In the genomic region with DNA sequence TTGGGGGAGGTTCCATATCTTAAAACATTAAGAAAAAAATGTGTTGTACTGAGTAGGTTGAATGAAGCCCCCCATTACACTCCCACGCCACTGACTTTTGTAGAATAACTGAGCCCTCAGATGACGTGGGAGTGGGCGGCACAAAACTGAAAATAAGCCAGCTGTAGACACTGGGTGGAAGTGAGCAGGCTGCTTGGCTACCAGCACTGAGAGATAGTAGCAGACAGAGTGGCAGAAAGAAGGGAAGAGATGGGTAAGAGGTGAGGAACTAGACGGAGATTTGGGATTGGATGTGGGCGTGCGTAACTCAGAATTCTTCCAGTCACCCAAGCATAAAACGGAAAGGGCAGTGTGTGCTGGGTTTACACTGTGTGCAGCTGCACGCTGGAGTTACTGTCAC, we compare ENCODE assay signal across 22 mouse cellular contexts. TPM values are rescaled to one million over a fixed set of nuclear protein-coding genes. Genes with fewer than 3 reads are reported as not detected.
A peak's percentile ranks its signal among the peaks of the same experiment; 100 is the strongest.
DNase-seq lines count a peak whose midpoint lies in the region; ATAC-seq and TF ChIP-seq lines count a peak whose summit lies in the region.
"Had no signal": no experiment of that assay in that cellular context is flagged by ENCODE, and none has a peak within 500 bp of the region (broad histone marks: within the 10 kb centered on the region; RNA-seq: fewer than 3 reads in every experiment).

No protein-coding gene starts in this region.

- TF ChIP-seq CTCF in forebrain, postnatal 0 days (IDR thresholded peaks at IDR 0.05; ENCODE audit: low read depth), result no peak
- TF ChIP-seq CTCF in kidney, postnatal 0 days (IDR thresholded peaks at IDR 0.05; ENCODE audit: low read depth), result no peak
- no peak for TF ChIP-seq CTCF in olfactory bulb, adult 2 months (IDR thresholded peaks at IDR 0.05; ENCODE audit: insufficient read depth, low read depth, low read length)

- H3K9ac ChIP-seq in forebrain, embryonic 12.5 days, result no peak overlapping the region
- no peak overlapping the region for H3K9ac ChIP-seq in forebrain, postnatal 0 days
- H3K9ac ChIP-seq in kidney, postnatal 0 days (ENCODE audit: low read depth, low read length), result no peak overlapping the region
- no peak overlapping the region for H3K9ac ChIP-seq in neural tube, embryonic 15.5 days (replicated peaks)
- H3K9ac ChIP-seq: heart, embryonic 13.5 days; lung, embryonic 14.5 days; midbrain, embryonic 12.5 days had no signal

- peaks cover 27% of the 10 kb centered on the region for H3K4me1 ChIP-seq in forebrain, embryonic 12.5 days
- peaks cover 15% of the 10 kb centered on the region; the same call in 1 of the 2 replicates for H3K4me1 ChIP-seq in forebrain, postnatal 0 days (ENCODE audit: insufficient read depth)
- no peaks in the 10 kb centered on the region for H3K4me1 ChIP-seq in kidney, postnatal 0 days (replicated peaks; ENCODE audit: insufficient read depth, low read length)
- H3K4me1 ChIP-seq in neural tube, embryonic 15.5 days, result peaks cover 19% of the 10 kb centered on the region
- H3K4me1 ChIP-seq in olfactory bulb, adult 2 months (ENCODE audit: control insufficient read depth, insufficient read depth, low read length), result peaks cover 3% of the 10 kb centered on the region; the same call in 1 of the 2 replicates

- H3K27ac ChIP-seq in forebrain, embryonic 12.5 days, result 0 out of 2 replicates have a peak overlapping the region, but pooled peaks have one; percentile 19
- H3K27ac ChIP-seq in forebrain, postnatal 0 days (ENCODE audit: low read depth, low read length), result no peak overlapping the region; the same call in 1 of the 2 replicates
- no peak overlapping the region for H3K27ac ChIP-seq in kidney, postnatal 0 days
- no peak overlapping the region for H3K27ac ChIP-seq in neural tube, embryonic 15.5 days (replicated peaks)
- peak overlapping the region; percentile 79 for H3K27ac ChIP-seq in olfactory bulb, adult 2 months (ENCODE audit: insufficient read depth, low read depth, low read length)
- H3K27ac ChIP-seq: heart, embryonic 13.5 days; macrophage; midbrain, embryonic 12.5 days had no signal

- H3K36me3 ChIP-seq in forebrain, embryonic 12.5 days (replicated peaks), result no peaks in the 10 kb centered on the region
- H3K36me3 ChIP-seq in forebrain, postnatal 0 days (ENCODE audit: insufficient read depth), result no peaks in the 10 kb centered on the region; the same call in 1 of the 2 replicates
- no peaks in the 10 kb centered on the region for H3K36me3 ChIP-seq in kidney, postnatal 0 days (ENCODE audit: insufficient read depth, low read length)
- H3K36me3 ChIP-seq in neural tube, embryonic 15.5 days, result no peaks in the 10 kb centered on the region
- H3K36me3 ChIP-seq: heart, embryonic 13.5 days; midbrain, embryonic 12.5 days had no signal

- WGBS in forebrain, embryonic 12.5 days, result 84% methylated on average over 8 of the region's 8 CpGs
- 78% methylated on average over 8 of the region's 8 CpGs for WGBS in forebrain, postnatal 0 days
- WGBS in kidney, postnatal 0 days, result 47% methylated on average over 8 of the region's 8 CpGs
- WGBS in neural tube, embryonic 15.5 days, result 71% methylated on average over 8 of the region's 8 CpGs
- 33% methylated on average over 8 of the region's 8 CpGs for WGBS in olfactory bulb, adult 2 months

- H3K27me3 ChIP-seq in forebrain, embryonic 12.5 days, result no peaks in the 10 kb centered on the region
- no peaks in the 10 kb centered on the region for H3K27me3 ChIP-seq in forebrain, postnatal 0 days (ENCODE audit: insufficient read depth, low read length)
- H3K27me3 ChIP-seq in kidney, postnatal 0 days (ENCODE audit: insufficient read depth, low read length), result no peaks in the 10 kb centered on the region
- H3K27me3 ChIP-seq in neural tube, embryonic 15.5 days (replicated peaks), result no peaks in the 10 kb centered on the region
- H3K27me3 ChIP-seq: heart, embryonic 13.5 days; midbrain, embryonic 12.5 days had no signal

- H3K9me3 ChIP-seq in forebrain, embryonic 12.5 days, result no peaks in the 10 kb centered on the region
- H3K9me3 ChIP-seq in forebrain, postnatal 0 days (ENCODE audit: low read length), result no peaks in the 10 kb centered on the region
- H3K9me3 ChIP-seq in kidney, postnatal 0 days (replicated peaks; ENCODE audit: low read length), result no peaks in the 10 kb centered on the region
- H3K9me3 ChIP-seq in neural tube, embryonic 15.5 days (replicated peaks), result no peaks in the 10 kb centered on the region
- H3K9me3 ChIP-seq: heart, embryonic 13.5 days; midbrain, embryonic 12.5 days had no signal

- TF ChIP-seq POLR2A in olfactory bulb, adult 2 months (IDR thresholded peaks at IDR 0.05; ENCODE audit: insufficient read depth, low read depth, low read length), result no peak

- no peak overlapping the region for H3K4me2 ChIP-seq in forebrain, embryonic 12.5 days
- H3K4me2 ChIP-seq in forebrain, postnatal 0 days (ENCODE audit: low read depth), result no peak overlapping the region
- peak overlapping the region; percentile 9 for H3K4me2 ChIP-seq in kidney, postnatal 0 days (ENCODE audit: low read length)
- peak overlapping the region; percentile 17; the same call in 1 of the 2 replicates for H3K4me2 ChIP-seq in neural tube, embryonic 15.5 days
- H3K4me2 ChIP-seq: heart, embryonic 13.5 days; liver, embryonic 11.5 days; lung, embryonic 14.5 days; midbrain, embryonic 12.5 days had no signal

- no peak overlapping the region for H3K4me3 ChIP-seq in forebrain, embryonic 12.5 days (replicated peaks)
- H3K4me3 ChIP-seq in forebrain, postnatal 0 days (ENCODE audit: low read depth, low read length), result no peak overlapping the region
- no peak overlapping the region for H3K4me3 ChIP-seq in kidney, postnatal 0 days (replicated peaks; ENCODE audit: low read depth, low read length)
- H3K4me3 ChIP-seq in neural tube, embryonic 15.5 days (replicated peaks), result no peak overlapping the region
- peak overlapping the region; percentile 32 for H3K4me3 ChIP-seq in olfactory bulb, adult 2 months (ENCODE audit: insufficient read depth, low read depth, low read length)
- H3K4me3 ChIP-seq: heart, embryonic 13.5 days; midbrain, embryonic 12.5 days had no signal

- no peak for ATAC-seq in forebrain, embryonic 12.5 days (ENCODE audit: low FRiP score)
- ATAC-seq in forebrain, postnatal 0 days, result no peak
- 0 out of 2 replicates have a peak, but pooled peaks have one; percentile 25 for ATAC-seq in kidney, postnatal 0 days (replicated peaks; ENCODE audit: low FRiP score, low read depth)
- no peak for ATAC-seq in neural tube, embryonic 15.5 days (ENCODE audit: low FRiP score)

- no peak for DNase-seq in forebrain, postnatal 0 days
- DNase-seq in kidney, postnatal 0 days (ENCODE audit: low spot score), result no peak
- DNase-seq in kidney, adult 11 months, result no peak
- DNase-seq in neural tube, embryonic 10.5 days (ENCODE audit: extremely low spot score, low spot score), result no peak
- DNase-seq in urinary bladder, postnatal 25 days (ENCODE audit: low spot score), result no peak
- DNase-seq: kidney, adult 8-10 months; lung, embryonic 14.5 days; thymus, adult 2 months had no signal

RNA-seq across cellular contexts. Expression of a gene that starts 6.2 kb away (rescaled TPM):
- not detected in 2 replicates for polyA plus RNA-seq in forebrain, embryonic 12.5 days (2016; fragmentation: Nextera tagmentation; extraction: Ambion mirVana)
- not detected in 2 replicates for total RNA-seq in forebrain, postnatal 0 days (2014; rRNA removed)
- polyA plus RNA-seq in forebrain, postnatal 0 days (2015; fragmentation: Nextera tagmentation; extraction: Ambion mirVana), result not detected in 2 replicates
- polyA plus RNA-seq in kidney, postnatal 0 days (2015; fragmentation: Nextera tagmentation; extraction: Ambion mirVana), result not detected in 2 replicates
- not detected in 2 replicates for polyA plus RNA-seq in neural tube, embryonic 15.5 days (2015; fragmentation: Nextera tagmentation; extraction: Ambion mirVana)
- polyA plus RNA-seq in olfactory bulb, adult 2 months (2012; ENCODE audit: insufficient read depth, insufficient read length, low replicate concordance, missing spikeins), result not detected in 2 replicates
- total RNA-seq: granulocyte monocyte progenitor cell, adult 5-6 weeks; hematopoietic stem cell, adult 5-6 weeks; layer of hippocampus, postnatal 14 days had no signal
- polyA plus RNA-seq: brain, embryonic 14.5 days; C2C12; frontal cortex, adult 2 months; heart, embryonic 13.5 days; liver, embryonic 11.5 days; lung, embryonic 14.5 days; macrophage; midbrain, embryonic 12.5 days; small intestine, adult 2 months; thymus, adult 2 months had no signal

Comparison
In these comparisons a context has a peak if more than half of its experiments do, and no peak if none do; other contexts are left out.
1. H3K27ac ChIP-seq: peak in forebrain, embryonic 12.5 days (single experiment) and olfactory bulb, adult 2 months (single experiment); none in forebrain, postnatal 0 days (single experiment), kidney, postnatal 0 days (single experiment) and neural tube, embryonic 15.5 days (single experiment).
2. H3K4me2 ChIP-seq: peak in kidney, postnatal 0 days (single experiment) and neural tube, embryonic 15.5 days (single experiment); none in forebrain, embryonic 12.5 days (single experiment) and forebrain, postnatal 0 days (single experiment).